Mouse (Mus musculus) embryo, embryonic 10 days (tissue): ENCODE data around the gene Efhc1.
A peak's percentile ranks its signal among the peaks of the same experiment; 100 is the strongest.

ENCODE experiments used
- DNase-seq: peaks from one replicate; pipeline ENCODE4 v3.0.0-alpha.2; 2015; ENCODE audit warnings: low spot score

Gene Efhc1

DNA sequence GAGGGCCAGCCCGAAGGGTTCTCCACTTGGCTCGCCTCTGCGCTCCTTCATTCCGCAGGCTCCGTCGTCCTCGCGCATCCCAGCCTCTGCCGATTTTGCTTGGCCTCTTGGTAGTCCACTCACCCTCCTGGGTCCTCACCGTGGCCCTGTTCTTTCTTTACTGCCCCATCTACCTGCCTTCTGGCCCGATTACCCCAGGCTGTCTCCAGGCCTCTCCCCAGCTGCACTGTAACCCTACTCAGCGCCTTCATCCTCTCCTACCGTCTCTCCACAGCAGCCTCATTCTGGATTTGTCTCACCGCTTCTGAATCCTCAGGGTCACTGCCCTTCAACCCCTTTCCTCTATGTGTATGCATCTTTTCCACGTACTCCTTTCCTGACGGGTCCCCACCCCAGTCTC is 373 bp downstream of the Efhc1 start:
- peak; percentile 35 for DNase-seq

DNA sequence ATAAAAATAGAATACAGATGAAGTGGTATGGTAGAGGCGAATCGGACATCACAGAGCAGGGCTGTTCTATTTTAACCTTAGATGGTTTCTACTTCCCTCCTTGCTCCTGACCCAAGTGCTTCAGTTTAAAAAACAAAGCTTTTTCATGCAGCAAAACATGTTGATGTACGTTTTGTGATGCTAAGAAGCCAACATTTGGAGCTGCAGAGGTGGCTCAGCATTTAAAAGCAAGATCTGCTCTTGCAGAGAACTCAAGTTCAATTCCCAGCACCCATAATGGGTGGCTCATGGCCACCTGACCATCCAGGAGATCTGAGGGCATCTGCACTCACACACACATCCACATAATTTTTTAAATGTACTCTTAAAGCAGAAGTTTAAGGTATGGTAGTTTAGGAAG is 3.5 kb downstream of the Efhc1 start:
- no peak for DNase-seq

- no peak for DNase-seq
Measured at GRCm38 (mm10) chr1:20969642-20970041, 18.2 kb downstream of the Efhc1 start.

GRCm38 (mm10) chr1:20973389-20973788 is 22.0 kb downstream of the Efhc1 start:
- DNase-seq: no peak

DNA sequence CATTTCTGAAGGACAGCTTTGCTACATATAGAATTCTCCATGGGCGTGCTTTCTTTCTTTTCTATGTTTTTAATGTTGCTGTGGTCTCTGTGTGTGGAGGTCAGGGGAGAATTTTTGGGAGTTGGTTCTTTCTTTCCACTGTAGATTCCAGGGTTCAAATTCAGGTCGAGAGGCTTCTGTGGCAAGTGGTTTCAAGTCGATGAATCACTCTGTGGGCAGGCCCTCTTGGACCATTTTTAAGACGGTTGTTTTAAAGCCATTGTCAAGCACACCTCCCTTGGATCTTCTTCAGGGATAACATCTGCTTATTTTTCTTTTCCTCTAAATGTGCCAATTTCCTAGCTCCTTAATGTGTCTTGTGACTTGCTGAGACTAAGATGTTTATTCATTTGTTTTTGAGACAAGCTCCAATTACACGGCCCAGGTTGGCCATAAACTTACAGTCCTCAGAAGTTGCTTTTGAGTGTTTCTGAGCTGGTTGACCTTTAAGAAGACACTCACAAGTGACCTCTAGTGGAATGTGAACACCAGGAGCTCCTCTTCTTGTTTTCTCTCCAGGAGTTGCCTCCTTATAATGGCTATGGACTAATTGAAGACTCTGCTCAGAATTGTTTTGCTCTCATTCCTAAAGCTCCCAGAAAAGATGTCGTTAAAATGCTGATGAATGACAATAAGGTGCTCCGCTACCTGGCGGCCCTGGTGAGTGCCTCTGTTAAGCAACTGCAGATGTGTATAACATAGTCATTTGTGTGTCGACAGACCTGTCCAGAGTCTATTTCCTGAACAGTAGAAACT is 23.1 kb downstream of the Efhc1 start:
- DNase-seq: no peak

DNA sequence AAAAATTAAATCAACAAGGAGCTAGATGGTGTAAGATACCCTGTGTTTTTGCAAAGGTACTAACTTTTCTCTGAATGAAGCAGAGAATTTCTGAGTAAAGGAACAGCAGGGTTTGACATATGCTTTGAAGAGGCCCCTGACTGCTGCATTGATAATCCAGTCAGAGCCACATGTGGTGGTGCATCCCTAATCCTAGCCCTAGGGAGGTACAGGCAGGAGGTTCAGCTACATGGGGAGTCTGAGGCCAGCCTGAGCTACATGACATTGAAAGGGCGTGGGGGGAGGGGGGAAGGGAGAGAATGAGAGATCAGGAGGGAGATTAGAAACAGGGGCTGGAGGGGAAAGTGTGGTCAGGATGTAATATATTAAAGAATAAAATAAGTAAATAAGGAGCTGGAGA is 29.1 kb downstream of the Efhc1 start:
- no peak for DNase-seq

GRCm38 (mm10) chr1:20981764-20982163 is 30.3 kb downstream of the Efhc1 start:
- no peak for DNase-seq

- no peak for DNase-seq
Measured at GRCm38 (mm10) chr1:20984103-20984502, 32.7 kb downstream of the Efhc1 start.

DNA sequence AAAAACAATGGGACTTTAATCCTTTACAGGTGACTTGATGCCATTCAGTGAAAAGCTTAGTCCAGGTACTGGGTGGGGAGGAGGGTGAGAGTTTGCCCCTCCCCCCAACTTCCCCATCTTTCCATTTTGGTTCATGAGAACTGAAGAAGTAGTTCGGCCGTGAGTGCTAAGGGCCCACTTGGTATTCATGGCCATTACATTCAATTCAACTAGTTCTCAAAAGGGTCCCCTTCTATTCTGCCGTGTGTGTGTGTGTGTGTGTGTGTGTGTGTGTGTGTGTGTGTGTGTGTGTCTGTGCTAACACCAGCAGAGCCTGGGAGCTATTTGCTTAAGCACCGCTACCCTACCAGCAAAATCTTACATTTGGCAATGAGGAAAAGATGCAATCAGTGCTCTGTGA is 33.2 kb downstream of the Efhc1 start:
- no peak for DNase-seq

- no peak for DNase-seq
Measured at GRCm38 (mm10) chr1:20986378-20987056, 35.1 kb downstream of the Efhc1 start.

DNA sequence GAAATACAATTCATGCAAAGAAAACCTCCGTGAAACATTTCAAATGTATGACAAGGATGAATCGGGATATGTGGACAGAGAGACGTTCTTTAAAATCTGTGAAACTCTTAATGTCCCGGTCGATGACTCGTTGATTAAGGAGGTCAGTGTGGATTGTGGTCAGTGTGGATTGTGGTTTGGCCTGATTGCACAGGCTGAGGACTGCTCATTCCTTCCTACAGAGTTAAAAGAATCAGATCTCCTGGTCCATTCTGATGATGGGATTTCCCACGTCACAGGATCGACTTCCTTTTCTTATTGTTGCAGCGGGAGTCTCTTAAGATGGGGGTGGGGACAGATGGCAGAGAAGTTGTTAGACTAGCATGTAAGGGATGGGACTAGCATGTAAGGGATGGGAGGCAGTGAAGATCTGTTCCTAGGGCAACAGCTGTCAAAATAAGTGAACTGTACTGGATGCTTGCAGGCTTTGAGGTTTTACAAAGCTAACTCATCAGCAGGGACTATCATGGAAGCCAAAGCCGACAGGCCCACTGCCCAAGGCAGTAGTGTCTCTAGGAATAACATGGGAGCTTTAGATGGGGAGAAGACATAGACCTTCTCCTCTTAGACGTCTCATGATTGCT is 38.1 kb downstream of the Efhc1 start:
- DNase-seq: no peak

GRCm38 (mm10) chr1:20993690-20994089 is 42.3 kb downstream of the Efhc1 start:
- no peak for DNase-seq

DNA sequence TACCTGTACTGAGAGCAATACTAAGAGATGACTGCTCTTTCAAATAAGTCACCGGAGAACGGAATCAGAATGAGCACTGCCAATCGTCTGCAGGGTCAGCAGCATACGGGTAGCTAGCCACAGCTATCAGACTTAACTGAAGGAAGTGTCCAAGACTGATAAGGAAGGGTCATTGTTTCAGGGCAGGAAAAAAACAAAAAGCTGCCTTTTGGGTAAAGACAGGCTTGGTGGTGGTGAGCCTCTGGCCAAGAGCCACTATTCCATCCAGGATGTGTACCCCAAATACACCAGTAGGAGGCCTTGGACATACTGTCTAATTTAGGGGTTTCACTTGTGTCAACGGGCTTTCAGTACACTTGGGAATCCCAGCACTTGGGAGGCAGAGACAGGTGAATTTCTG is 42.9 kb downstream of the Efhc1 start:
- no peak for DNase-seq

GRCm38 (mm10) chr1:20995331-20995986 is 44.0 kb downstream of the Efhc1 start:
- DNase-seq: no peak

- DNase-seq: peak; percentile 61
Measured at GRCm38 (mm10) chr1:20996603-20997327, 45.3 kb downstream of the Efhc1 start.

- DNase-seq: no peak
Measured at GRCm38 (mm10) chr1:20997328-20997689, 45.9 kb downstream of the Efhc1 start.

GRCm38 (mm10) chr1:20997881-20998389 is 46.5 kb downstream of the Efhc1 start:
- no peak for DNase-seq

DNA sequence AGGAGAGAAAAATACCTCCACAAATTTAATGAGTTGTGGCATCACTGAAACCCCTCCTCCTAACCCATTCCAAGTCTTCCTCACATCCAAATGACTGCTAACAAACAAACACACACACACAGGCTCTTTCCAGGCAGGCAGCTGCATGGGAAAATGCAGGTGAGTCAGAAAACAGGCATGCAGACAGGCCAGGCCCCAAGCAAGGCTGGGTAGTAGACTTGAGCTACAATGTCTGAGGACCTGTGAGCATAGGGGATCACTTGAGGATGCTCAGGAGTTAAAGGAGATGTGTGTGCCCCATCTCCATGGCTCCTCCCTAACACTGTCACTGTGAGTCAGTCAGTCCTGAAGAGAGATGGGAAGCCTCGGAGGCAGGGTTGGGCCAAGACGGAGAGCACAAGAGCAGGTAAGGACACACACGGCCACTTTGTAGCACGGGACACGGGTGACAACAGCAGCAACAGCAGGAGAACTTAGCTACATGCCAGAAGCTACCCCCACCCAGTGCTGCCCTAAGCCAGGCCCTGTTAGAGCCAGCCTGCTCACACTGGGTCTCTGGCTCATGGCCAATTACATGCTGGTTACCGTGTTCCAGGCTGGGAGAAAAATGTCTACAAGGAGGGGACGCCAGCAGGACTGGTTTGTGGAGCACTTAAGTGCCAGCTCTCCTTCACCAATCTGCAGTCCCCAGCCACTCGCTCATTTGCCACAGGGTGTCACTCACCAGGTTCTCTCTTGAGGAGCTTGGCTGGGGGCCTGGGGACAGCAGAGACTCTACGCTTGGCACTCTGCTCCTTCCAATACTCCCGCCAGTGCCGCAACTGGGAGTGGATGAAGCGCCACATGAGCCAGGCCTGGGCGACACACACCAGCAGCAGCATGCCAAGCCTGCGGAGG is 51.1 kb downstream of the Efhc1 start:
- no peak for DNase-seq

DNA sequence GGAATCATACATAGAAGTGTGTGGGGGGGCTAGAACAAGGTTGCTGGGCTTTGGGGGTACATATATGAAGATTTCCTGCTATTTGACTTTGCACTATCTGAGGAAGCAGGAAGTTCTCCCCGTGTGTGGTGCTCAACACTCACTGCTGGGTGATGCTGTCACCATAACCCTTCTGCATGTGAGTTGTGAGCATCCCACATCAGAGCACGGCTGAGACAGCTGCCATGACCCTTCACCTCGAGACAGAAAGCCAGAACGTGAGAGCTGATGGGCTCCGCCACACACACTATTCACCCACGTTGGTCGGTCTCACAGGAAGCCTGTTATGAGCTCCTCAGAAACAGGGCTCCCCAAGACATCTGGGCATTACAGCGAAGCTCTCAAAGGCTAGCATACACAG is 53.2 kb downstream of the Efhc1 start:
- no peak for DNase-seq

- no peak for DNase-seq
Measured at GRCm38 (mm10) chr1:21006775-21007174, 55.3 kb downstream of the Efhc1 start.
